Mouse (Mus musculus): ENCODE results near the gene Aqp9.

GRCm38 (mm10) chr9:71076201-71076648 is 92.3 kb downstream of the Aqp9 start:
- TF ChIP-seq POLR2A (IDR thresholded peaks at IDR 0.05; ENCODE audit: extremely low read depth, insufficient read depth, low read length) = no peak
- TF ChIP-seq CTCF (IDR thresholded peaks at IDR 0.05; ENCODE audit: low read depth, low read length) = no peak
